Mouse (Mus musculus): Measurements from ENCODE around the gene Rbx1.

Rbx1 gene

GRCm38 (mm10) chr15:81482966-81483365, 16.9 kb downstream of the Rbx1 start:
- in situ Hi-C loops (cut with MboI; ENCODE audit: low sequenced_read_pairs), result no loop called here

DNA sequence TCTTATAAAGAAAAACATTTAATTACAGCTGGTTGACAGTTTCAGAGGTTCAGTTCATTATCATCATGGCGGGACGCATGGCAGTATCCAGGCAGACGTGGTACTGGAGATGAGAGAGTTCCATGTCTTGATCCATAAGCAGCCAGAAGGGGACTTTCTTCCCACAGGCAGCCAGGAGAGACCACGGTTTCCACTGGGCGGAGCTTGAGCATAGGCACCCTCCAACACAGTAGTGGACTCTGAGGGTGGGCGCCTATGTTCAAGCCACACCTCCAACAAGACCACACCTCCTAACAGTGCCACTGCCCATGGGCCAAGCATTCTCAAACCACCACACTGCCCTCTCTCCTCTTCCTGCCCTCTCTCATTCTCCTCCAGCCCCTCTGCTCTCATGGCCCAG, 17.6 kb downstream of the Rbx1 start:
- in situ Hi-C loops (cut with MboI; ENCODE audit: low sequenced_read_pairs), result no loop called here

GRCm38 (mm10) chr15:81485483-81485882, 19.4 kb downstream of the Rbx1 start:
- in situ Hi-C loops (cut with MboI; ENCODE audit: low sequenced_read_pairs), result no loop called here

- in situ Hi-C loops (cut with MboI; ENCODE audit: low sequenced_read_pairs), result no loop called here
Measured at GRCm38 (mm10) chr15:81503466-81503865, 37.4 kb downstream of the Rbx1 start.

DNA sequence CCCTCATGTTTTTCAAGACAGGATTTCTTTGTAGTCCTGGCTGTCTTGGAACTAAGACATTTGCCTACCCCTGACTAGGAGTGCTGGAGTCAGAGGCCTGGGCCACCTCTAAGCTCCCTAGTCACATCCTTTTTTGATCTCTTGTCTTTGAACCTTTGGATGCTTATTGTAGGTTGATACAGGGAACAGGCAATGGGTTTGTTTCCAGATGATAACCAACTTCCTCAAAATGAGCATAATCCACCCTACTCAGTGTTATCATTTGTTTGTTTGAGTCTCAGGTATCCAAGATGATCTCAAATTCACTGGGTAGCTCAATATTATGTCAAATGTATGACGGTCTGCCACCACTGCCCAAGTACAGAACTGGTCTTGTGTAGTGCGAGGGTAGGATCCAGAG, 37.9 kb downstream of the Rbx1 start:
- in situ Hi-C loops (cut with MboI; ENCODE audit: low sequenced_read_pairs), result no loop called here

DNA sequence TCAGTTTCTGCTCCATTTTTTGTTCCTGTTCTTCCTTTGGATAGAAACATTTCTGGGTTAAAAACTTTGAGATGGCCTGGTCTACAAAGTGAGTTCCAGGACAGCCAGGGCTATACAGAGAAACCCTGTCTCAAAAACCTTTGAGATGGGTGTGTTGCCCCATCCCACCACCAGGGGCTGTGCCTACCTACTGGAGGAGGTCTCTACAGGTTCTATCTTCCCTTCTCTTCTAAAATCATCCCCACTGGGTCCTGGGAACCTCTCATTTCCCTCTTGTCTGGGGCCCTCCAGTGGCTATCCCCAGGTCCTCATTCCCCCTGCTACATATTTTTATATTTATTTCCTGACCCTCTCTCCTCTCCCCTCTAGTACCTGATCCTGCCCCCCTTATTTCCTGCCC, 41.1 kb downstream of the Rbx1 start:
- in situ Hi-C loops (cut with MboI; ENCODE audit: low sequenced_read_pairs), result no loop called here

DNA sequence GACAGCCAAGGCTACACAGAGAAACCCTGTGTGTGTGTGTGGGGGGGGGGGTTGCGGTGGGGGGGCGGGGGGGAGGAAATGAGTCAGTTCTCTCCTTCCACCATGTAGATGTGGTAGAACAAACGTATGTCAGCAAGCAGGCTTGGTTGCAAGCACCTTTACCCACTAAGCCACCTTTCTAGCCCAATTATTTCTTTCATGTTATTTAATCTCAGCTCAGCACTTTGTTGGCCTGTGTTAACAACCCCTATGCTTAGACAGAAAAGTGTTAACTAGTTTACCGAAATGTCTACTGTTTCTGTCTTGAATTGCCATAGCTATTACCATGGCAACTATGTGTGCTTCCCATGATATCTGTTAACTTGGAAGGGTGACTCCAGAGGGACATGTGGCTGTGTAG, 44.5 kb downstream of the Rbx1 start:
- in situ Hi-C loops (cut with MboI; ENCODE audit: low sequenced_read_pairs), result no loop called here

DNA sequence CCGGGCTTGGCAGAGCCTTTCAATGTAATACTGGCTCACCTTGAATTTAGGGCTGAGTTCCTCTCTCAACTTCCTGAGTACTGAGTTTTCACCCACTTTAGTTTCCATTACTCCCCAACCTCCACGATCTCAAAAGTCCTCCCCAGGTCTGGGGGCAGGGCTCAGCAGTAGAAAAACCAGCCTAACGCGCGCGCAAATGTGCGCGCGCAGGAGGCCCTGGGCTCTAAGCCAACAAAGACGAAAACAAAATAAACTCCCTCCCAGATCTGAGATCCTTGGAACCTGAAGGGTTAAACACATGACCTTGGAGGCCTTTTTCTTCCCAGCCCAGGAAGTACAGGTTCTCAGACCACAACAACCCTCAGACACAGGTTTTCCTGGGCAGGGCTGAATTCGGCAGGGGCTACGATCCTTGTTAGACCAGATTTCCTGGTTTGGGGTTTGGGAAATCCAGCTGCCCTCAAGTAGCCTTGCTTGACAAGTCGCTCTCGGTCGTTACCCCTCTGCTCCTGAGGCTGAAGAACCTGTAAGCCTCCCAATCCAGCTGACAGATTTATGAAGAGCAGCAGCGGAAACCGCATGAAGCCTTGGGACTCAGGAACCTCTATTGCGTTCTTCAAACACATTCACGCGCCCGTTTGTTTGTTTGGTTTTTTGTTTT, 45.6 kb downstream of the Rbx1 start:
- in situ Hi-C loops (cut with MboI; ENCODE audit: low sequenced_read_pairs), result no loop called here

- in situ Hi-C loops (cut with MboI; ENCODE audit: low sequenced_read_pairs), result no loop called here
Measured at GRCm38 (mm10) chr15:81514111-81514971, 48.2 kb downstream of the Rbx1 start.

GRCm38 (mm10) chr15:81515221-81515620, 49.1 kb downstream of the Rbx1 start:
- in situ Hi-C loops (cut with MboI; ENCODE audit: low sequenced_read_pairs), result no loop called here

GRCm38 (mm10) chr15:81518031-81518430, 51.9 kb downstream of the Rbx1 start:
- in situ Hi-C loops (cut with MboI; ENCODE audit: low sequenced_read_pairs), result no loop called here

DNA sequence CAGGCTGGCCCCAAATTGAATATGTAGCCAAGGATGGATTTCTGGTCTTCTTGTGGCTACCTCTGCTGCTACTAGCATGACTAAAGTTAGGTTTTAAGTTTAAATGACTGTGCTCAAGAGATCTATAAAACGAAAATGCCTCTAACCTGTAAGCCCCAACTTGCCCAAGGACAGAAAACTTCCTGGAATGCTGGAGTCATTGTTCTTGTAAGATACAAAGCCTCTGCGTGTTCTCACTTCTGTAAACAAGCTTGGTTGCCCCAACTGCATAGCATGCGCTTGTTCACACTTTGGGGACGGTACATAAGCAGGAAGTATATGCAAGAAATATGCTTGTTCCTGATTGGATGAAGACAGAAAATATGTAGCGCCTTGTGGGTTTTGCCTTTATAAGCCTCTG, 52.7 kb downstream of the Rbx1 start:
- in situ Hi-C loops (cut with MboI; ENCODE audit: low sequenced_read_pairs), result no loop called here

GRCm38 (mm10) chr15:81522036-81522751, 56.1 kb downstream of the Rbx1 start:
- in situ Hi-C loops (cut with MboI; ENCODE audit: low sequenced_read_pairs), result no loop called here

GRCm38 (mm10) chr15:81522761-81523168, 56.7 kb downstream of the Rbx1 start:
- in situ Hi-C loops (cut with MboI; ENCODE audit: low sequenced_read_pairs), result no loop called here

DNA sequence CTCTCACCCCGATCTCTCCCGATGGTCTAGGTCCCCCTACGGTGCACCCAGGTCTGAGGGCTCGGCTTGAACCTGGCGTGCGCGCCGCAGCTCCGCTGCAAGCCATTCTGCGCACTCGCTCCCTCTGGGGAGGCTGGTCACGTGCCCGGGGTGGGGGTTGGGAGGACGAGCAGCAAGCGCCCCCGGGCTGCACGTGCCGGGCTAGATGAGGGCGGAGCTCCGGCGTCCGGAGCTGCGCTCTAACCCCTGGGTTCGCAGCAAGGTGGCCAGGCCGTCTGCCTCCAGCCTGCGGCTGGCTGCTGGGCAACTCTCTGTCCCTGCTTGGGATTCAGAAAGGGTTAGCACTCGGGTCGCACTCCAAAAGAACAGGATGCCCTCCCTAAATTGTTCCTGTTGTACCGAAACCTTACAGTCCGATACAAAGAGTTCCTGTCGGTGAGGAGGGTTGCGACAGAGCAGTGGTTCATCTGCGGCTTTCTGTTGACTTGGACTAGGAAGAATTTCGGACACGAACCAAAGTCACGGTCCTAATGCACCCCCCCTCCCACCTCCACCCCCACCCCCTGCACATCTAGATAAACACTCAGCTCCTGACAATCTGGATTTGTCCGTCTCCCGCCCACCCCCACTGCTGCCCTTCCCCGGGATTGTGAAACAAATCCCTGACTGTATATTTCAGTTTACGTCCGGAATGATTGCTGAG, 57.2 kb downstream of the Rbx1 start:
- in situ Hi-C loops (cut with MboI; ENCODE audit: low sequenced_read_pairs), result no loop called here

GRCm38 (mm10) chr15:81523901-81524300, 57.8 kb downstream of the Rbx1 start:
- in situ Hi-C loops (cut with MboI; ENCODE audit: low sequenced_read_pairs), result no loop called here

All from CH12F3 (cell line).